Mouse (Mus musculus) liver, embryonic 14.5 days (tissue): ENCODE data around the gene Syngr4. TPM values are rescaled to one million over a fixed set of nuclear protein-coding genes. Genes with fewer than 3 reads are reported as not detected.
"Not testable (repeated sequence)": the region's sequence is repeated elsewhere in the genome, so short reads cannot be mapped to it uniquely, and the experiment has no call there.

Source experiments
- ATAC-seq: fragments of 200-750 bp; cut with Nextera tagmentation; 2 replicates; pipeline ENCODE4 v1.8.0; 2017; ENCODE audit warnings: moderate number of reproducible peaks, mild to moderate bottlenecking, moderate library complexity; ENCODE audit not compliant: insufficient read depth
- DNase-seq, 3 experiments: peaks; one replicate each; pipeline ENCODE4 v3.0.0-alpha.2; 2012 to 2013; ENCODE audit warnings: low read depth in 3 of 3, low spot score in 3 of 3
- H3K27ac ChIP-seq: fragments of 300-500 bp; sonication (generic); 2 replicates; pipeline ENCODE4 v1.5.1; 2014; ENCODE audit warnings: moderate library complexity, mild to moderate bottlenecking, control low read depth, inconsistent platforms
- H3K27me3 ChIP-seq: fragments of 300-500 bp; sonication (generic); 2 replicates; pipeline ENCODE4 v1.6.1; 2014; ENCODE audit warnings: mild to moderate bottlenecking, low read length, moderate library complexity; ENCODE audit not compliant: control insufficient read depth, insufficient read depth
- H3K36me3 ChIP-seq: fragments of 300-500 bp; sonication (generic); replicated peaks from 2 replicates; pipeline ENCODE4 v1.6.1; 2014; ENCODE audit warnings: low read depth; ENCODE audit not compliant: control insufficient read depth, insufficient read depth
- H3K4me1 ChIP-seq, 2 experiments: fragments of 200-500 bp in 1 of 2; fragments of 300-500 bp in 1 of 2; sonication (generic) in 1 of 2; replicated peaks; 2 replicates each; pipeline ENCODE4 v1.6.1; 2012 to 2014; ENCODE audit warnings: antibody characterized with exemption in 1 of 2, inconsistent platforms in 1 of 2, low read length in 1 of 2; ENCODE audit not compliant: control insufficient read depth in 2 of 2, insufficient read depth in 2 of 2
- H3K4me2 ChIP-seq: fragments of 300-500 bp; sonication (generic); 2 replicates; pipeline ENCODE4 v1.6.1; 2014; ENCODE audit warnings: low read depth, mild to moderate bottlenecking, control low read depth, moderate library complexity
- H3K4me3 ChIP-seq, 2 experiments: fragments of 200-500 bp in 1 of 2; fragments of 300-500 bp in 1 of 2; sonication (generic) in 1 of 2; 2 replicates each; pipeline ENCODE4 v1.5.1; 2012 to 2014; ENCODE audit warnings: low read depth in 2 of 2, low read length in 2 of 2, mild to moderate bottlenecking in 2 of 2, control low read depth in 1 of 2, inconsistent platforms in 1 of 2, moderate library complexity in 1 of 2; ENCODE audit not compliant: insufficient read depth in 1 of 2
- H3K9ac ChIP-seq: fragments of 300-500 bp; sonication (generic); replicated peaks from 2 replicates; pipeline ENCODE4 v1.6.1; 2014; ENCODE audit warnings: mild to moderate bottlenecking, control low read depth, moderate library complexity
- H3K9me3 ChIP-seq: fragments of 300-500 bp; sonication (generic); 2 replicates; pipeline ENCODE4 v1.6.1; 2016; ENCODE audit warnings: low read length, mixed read lengths; ENCODE audit not compliant: control insufficient read depth
- CTCF ChIP-seq: IDR thresholded peaks from 2 replicates; pipeline ENCODE4 v1.5.1; 2016; ENCODE audit warnings: antibody characterized with exemption, low read depth, control low read depth
- EP300 ChIP-seq: IDR thresholded peaks from 2 replicates; pipeline ENCODE4 v1.6.1; 2016; ENCODE audit warnings: antibody characterized with exemption, low read depth
- WGBS: fragments of 180-500 bp; shearing (Covaris S2); extraction: QIAGEN DNeasy Blood & Tissue Kit; methylation state at CpG from one replicate; pipeline ENCODE4 v1.1.7; 2014; ENCODE audit not compliant: insufficient replicate concordance; 5-methylcytosine and 5-hydroxymethylcytosine counted together
- polyA plus RNA-seq, 2 experiments: library from polyadenylated mRNA; depleted of rRNA in 1 of 2; stranded (reverse) in 1 of 2; unstranded in 1 of 2; fragments of >200 nt; fragmentation: Nextera tagmentation in 1 of 2; extraction: Ambion mirVana in 1 of 2; gene quantifications; 2 replicates each; pipeline versions ENCODE4 v1.2.1 to v1.2.3; 2012 to 2014

Syngr4 gene
- polyA plus RNA-seq, 2 experiments: 0.86 to 1.3 TPM

- Histone ChIP-seq H3K36me3 (no peaks in the 10 kb centered on the region), H3K9me3 (no peaks in the 10 kb centered on the region), H3K9ac (peak overlapping the region; percentile 42), H3K27me3 (no peaks in the 10 kb centered on the region), H3K4me1 (peaks cover 11 to 14% of the 10 kb centered on the region in 2 experiments), H3K4me3 (peak overlapping the region; percentile 33 to 54; a peak in 3 of 4 replicates), H3K27ac (peak overlapping the region; percentile 67), H3K4me2 (peak overlapping the region; percentile 94)
- TF ChIP-seq EP300: no peak
- TF ChIP-seq CTCF: no peak
- 62% methylated on average over 6 of the region's 6 CpGs for WGBS
- no peak for DNase-seq
- 0 out of 2 replicates have a peak, but pooled peaks have one; percentile 0 for ATAC-seq
Measured at GRCm38 (mm10) chr7:45895931-45896516, 490 bp downstream of the Syngr4 start.

- no peak overlapping the region for H3K4me2 ChIP-seq
- WGBS: 62% methylated on average over 2 of the region's 2 CpGs
- no peak for DNase-seq
- TF ChIP-seq CTCF: no peak
- no peak for TF ChIP-seq EP300
- no peak overlapping the region for H3K4me3 ChIP-seq
- H3K27me3 ChIP-seq: no peaks in the 10 kb centered on the region
- H3K4me1 ChIP-seq: peaks cover 8 to 11% of the 10 kb centered on the region in 2 experiments
- H3K36me3 ChIP-seq: no peaks in the 10 kb centered on the region
- H3K9me3 ChIP-seq: no peaks in the 10 kb centered on the region
- H3K27ac ChIP-seq: no peak overlapping the region
- no peak overlapping the region for H3K9ac ChIP-seq
- ATAC-seq: no peak
Measured at GRCm38 (mm10) chr7:45892651-45893050, 3.9 kb downstream of the Syngr4 start.

GRCm38 (mm10) chr7:45887246-45887645 lies 9.3 kb downstream of the Syngr4 start:
- Histone ChIP-seq H3K4me1 (no peaks in the 10 kb centered on the region), H3K4me3 (no peak overlapping the region), H3K4me2 (no peak overlapping the region), H3K36me3 (peaks cover 21% of the 10 kb centered on the region), H3K27ac (no peak overlapping the region), H3K9ac (no peak overlapping the region), H3K9me3 (no peaks in the 10 kb centered on the region), H3K27me3 (no peaks in the 10 kb centered on the region)
- WGBS: 20% methylated on average over 3 of the region's 3 CpGs
- ATAC-seq (no peak), DNase-seq (no peak)
- TF ChIP-seq CTCF: no peak
- no peak for TF ChIP-seq EP300

- no peaks in the 10 kb centered on the region for H3K4me1 ChIP-seq
- no peak overlapping the region for H3K9ac ChIP-seq
- ATAC-seq: no peak
- H3K4me2 ChIP-seq: no peak overlapping the region
- no peak for TF ChIP-seq EP300
- TF ChIP-seq CTCF: no peak
- H3K9me3 ChIP-seq: no peaks in the 10 kb centered on the region
- H3K27ac ChIP-seq: no peak overlapping the region
- H3K27me3 ChIP-seq: no peaks in the 10 kb centered on the region
- DNase-seq: no peak
- H3K4me3 ChIP-seq: no peak overlapping the region
- 70% methylated on average over 2 of the region's 2 CpGs for WGBS
- H3K36me3 ChIP-seq: peaks cover 61% of the 10 kb centered on the region
Measured at GRCm38 (mm10) chr7:45881011-45881410, 15.5 kb downstream of the Syngr4 start.

GRCm38 (mm10) chr7:45880531-45880930 lies 16.0 kb downstream of the Syngr4 start:
- no peak for TF ChIP-seq CTCF
- TF ChIP-seq EP300: no peak
- ATAC-seq (no peak), DNase-seq (no peak)
- WGBS: 77% methylated on average over 4 of the region's 4 CpGs
- Histone ChIP-seq H3K4me2 (no peak overlapping the region), H3K4me3 (no peak overlapping the region), H3K4me1 (no peaks in the 10 kb centered on the region), H3K36me3 (peaks cover 64% of the 10 kb centered on the region), H3K9ac (no peak overlapping the region), H3K27ac (no peak overlapping the region), H3K9me3 (no peaks in the 10 kb centered on the region), H3K27me3 (no peaks in the 10 kb centered on the region)

GRCm38 (mm10) chr7:45878278-45878677 lies 18.2 kb downstream of the Syngr4 start, which contains the start of gene Grin2d:
Grin2d (minus strand) TSS chr7:45878378.
- H3K36me3 ChIP-seq: peaks cover 61% of the 10 kb centered on the region
- not testable (repeated sequence) for H3K4me1 ChIP-seq, DNase-seq, H3K4me3 ChIP-seq, H3K9me3 ChIP-seq, H3K27ac ChIP-seq, H3K27me3 ChIP-seq, ATAC-seq, H3K9ac ChIP-seq, H3K4me2 ChIP-seq
- WGBS: 70% methylated on average over 1 of the region's 1 CpGs
